Mouse (Mus musculus) adrenal gland, postnatal 10 days (tissue): ENCODE results near the gene Knl1. TPM values are rescaled to one million over a fixed set of nuclear protein-coding genes. Genes with fewer than 3 reads are reported as not detected.
"Not testable (repeated sequence)": the region's sequence is repeated elsewhere in the genome, so short reads cannot be mapped to it uniquely, and the experiment has no call there.

Experiments
- DNase-seq: peaks from one replicate; pipeline ENCODE4 v3.0.0; 2021; ENCODE audit warnings: mixed read lengths
- long read RNA-seq, 2 experiments: library from polyadenylated mRNA; stranded (forward); transcript quantifications; one replicate each; pipeline ENCODE4 v2.0.0; 2021
- total RNA-seq, 2 experiments: library from RNA; stranded (reverse); gene quantifications; 2 replicates each; pipeline ENCODE4 v1.2.3; 2021

Gene Knl1
- 1 to 10 TPM; 7.5 to 9.8 TPM for total RNA-seq
- long read RNA-seq, experiment 1, full-length matches to known transcripts = 2 of 6 reads
- long read RNA-seq, experiment 1, partial matches to known transcripts = 0 of 6 reads
- long read RNA-seq, experiment 1, other reads (novel, unspliced or antisense) = 4 of 6 reads
- long read RNA-seq, experiment 2, partial matches to known transcripts = 1 of 1 reads
- long read RNA-seq, experiment 2, other reads (novel, unspliced or antisense) = 0 of 1 reads

DNA sequence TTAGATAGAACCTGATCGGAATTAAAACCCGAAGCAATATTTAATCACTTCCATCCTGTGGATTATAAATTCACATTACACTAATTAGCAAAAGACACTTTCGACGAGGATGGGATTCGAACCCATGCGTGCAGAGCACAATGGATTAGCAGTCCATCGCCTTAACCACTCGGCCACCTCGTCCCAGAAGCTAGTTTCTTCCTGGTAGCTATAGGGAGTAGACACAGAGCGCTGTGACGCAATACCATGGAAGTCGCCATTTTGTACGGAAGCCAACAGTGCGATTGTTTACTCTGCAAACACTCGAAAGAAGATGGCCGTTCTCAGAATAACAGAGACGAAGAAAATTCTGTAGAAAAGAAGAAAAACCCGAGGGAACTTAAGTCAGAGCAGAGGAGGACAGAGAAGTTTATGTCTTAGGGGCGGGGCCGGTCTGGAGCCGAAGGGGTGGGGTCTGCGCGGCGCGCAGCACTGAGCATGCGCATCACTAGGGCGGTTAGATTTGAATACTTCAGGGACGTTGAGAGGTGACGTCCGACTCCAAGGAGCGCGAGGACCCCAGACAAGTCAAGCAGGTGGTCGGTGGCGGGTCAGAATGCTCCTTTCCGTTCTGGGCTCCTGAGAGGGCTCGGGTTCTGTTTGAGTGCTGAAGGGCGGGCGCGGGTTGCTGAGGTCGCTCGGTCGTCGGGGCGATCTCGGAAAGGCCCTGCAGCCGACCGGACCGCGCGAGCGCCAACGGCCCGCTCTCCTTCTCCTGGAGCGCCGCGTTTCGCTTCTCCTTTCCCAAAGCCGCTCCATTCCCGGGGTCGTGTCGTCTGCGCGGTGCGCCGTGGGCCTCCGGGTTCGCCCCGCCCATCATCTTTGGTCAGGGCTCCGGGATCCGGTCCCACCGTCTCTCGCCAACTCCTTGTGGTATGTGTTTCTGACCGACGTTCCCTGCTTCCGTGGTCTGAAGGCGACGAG is at the start of gene Knl1:
Gene Knl1, plus strand, starts transcription at position 471 of the 963 bp plus-strand sequence.
- DNase-seq = peak; percentile 96

DNA sequence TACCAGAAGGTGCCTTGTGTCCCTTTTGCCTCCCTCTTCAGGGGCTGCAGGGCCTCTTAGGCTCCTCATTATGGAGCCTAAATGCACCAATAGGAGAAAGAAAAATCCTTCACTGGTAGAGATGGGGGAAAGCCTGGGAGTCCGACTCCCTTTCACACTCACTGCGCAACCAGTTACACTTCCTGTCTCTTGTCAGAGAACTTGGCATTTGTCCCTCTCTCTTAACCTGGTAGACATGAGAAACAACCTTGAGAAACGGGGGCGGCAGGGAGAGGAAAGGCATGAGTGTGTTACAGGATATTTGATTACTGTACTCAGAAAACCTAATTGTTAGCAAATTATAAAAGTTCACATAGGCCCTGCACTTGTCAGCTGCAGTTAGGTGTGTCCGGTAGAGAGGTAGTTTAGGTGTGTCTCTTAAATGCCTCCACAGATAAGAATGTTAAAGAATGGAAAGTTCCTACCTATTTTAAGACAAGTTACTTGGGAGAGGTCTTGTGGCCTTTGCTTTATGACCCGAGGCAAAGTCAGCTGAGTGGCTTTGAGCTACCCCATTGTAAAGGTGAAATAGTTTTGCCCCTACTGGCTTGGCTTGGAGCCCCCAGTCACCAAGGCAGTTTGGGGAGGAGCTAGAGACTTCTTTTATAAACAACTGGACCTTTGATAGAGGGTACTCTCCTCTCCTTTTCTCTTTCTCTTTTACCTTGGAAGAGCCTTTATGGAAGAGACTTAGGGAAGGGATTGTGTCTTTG is 48.6 kb upstream of the Knl1 start:
- no peak for DNase-seq

DNA sequence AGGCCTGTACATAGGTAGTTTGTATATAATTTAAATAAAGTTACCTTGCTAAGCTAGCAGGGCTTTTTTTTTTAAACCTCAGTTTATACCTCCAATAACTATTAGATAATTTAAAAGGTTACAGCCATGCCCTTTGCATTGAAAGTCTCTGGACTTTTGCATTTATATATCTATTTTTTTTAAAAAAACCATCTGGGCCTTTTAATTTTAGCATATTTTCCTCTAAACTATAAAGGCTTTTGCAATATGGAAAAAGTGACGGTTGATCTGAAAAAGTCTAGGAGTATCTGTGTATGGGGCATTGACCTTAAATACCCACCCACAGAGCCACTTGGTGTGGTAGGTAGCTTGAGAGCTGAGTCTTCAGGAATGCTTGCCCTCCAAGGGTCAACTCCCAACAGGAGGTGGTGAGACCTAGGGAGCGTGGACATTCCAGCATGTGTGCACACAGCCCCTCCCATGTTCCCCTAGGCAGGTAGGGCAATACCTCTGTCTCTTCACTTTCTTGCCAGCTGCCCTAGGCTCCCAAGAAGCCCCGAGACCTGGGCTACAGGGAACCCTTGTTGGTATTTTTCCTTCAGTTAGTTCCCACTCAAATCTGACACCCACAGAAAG is 47.8 kb upstream of the Knl1 start:
- DNase-seq = no peak

DNA sequence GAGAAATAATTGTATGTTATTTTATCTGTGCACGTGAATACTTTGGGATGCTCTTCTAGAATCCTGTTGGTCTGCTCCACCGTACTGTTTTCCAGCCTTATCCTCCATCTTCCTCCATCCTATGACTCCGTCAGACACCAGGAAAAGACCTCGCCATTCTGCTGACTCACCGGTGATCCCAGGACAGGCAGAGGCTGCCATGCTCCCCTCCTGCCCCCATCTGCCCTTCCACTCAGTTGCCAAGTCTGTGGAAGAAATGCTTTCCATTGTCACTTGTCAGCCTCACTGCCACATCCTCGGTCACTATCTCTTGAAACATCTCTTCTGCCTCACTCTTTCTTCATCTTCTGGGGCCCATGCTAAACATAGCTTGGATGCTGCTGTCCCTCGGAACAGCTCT is 40.0 kb upstream of the Knl1 start:
- DNase-seq = no peak

DNA sequence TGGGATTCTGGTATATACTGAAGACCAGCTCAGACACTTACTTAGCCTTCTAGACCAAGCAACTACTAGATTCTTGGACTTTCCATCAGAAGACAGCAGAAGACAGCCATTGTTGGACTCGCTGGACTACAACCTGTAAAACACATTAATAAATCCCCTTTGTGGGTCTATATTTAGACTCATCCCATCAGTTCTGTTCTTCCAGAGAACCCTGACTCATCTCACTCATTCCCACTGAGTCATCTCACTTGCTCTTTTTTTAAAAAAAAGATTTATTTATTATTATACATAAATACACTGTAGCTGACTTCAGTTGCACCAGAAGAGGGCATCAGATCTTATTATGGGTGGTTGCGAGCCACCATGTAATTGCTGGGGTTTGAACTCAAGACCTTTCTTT is 37.5 kb upstream of the Knl1 start:
- no peak for DNase-seq

DNA sequence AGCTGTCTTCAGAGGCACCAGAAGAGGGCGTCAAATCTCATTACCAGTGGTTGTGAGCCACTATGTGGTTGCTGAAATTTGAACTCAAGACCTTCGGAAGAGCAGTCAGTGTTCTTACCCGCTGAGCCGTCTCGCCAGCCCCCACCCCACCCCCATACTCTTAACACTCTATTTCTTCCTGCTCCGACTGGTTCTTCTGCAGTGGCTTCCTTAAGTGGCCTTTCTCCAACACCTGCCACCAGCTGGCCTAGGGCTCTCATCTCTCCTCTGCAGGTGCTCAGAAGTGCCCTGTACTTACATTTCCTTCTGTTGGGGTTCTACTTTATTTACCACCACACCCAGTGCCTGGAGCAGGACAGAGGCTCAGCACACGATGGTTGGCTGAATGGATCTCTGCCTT is 31.9 kb upstream of the Knl1 start:
- no peak for DNase-seq

DNA sequence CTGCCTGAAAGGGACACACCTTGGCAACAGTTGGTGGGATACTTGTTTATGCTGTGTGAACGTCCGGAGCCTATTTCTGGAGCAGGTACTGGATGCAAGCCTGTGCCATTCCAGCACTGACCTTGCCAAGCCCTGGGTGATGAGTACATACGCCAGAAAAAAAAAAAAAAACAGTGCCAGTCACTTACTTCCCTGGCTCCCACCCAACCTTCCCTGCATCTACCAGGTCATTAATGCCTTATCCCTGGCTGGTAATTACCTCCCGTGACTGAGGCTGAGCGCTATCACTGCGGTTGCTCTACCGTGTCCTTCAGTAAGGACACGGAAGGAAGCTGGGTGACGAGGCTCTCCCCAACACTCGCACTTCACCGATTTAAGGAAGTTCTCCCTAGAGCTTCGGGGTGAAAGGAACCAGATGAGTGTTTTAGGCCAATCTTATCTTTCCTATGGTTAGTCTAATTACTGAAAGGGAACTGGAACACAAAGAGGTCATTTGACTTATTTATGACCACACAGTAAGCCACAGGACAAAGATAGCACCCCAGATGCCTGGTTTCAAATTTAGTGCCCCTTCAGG is 31.2 kb upstream of the Knl1 start:
- DNase-seq = peak; percentile 20

DNA sequence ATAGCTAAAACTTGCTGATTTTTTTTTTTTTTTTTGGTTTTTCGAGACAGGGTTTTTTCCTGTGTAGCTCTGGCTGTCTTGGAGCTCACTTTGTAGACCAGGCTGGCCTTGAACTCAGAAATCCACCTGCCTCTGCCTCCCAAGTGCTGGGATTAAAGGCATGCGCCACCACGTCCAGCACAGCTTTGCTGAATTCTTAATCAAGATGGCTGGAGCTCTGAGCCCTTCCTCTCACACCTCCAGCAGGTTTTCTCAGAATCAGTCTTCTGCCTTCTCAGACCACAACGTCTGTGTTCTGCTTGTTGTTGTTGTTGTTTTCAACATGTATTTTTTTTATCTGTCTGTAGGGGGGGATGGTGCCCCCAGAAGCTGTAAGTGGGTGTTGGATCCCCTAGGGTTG is 30.6 kb upstream of the Knl1 start:
- DNase-seq = not testable (repeated sequence)

DNA sequence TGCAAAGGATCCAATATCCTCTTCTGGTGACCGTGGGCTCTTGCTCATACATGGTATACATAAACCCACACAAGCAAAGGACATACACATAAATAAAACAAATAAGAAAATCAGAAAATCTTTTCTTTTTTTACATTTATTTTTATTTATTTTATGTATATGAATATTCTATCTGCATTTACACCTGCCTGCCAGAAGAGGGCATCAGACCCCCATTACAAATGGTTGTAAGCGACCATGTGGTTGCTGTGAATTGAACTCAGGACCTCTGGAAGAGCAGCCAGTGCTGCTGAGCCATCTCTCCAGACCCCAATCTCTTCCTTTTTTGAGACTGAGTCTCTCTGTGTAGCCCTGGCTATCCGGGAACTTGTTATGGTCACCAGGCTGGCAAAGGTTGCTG is 29.3 kb upstream of the Knl1 start:
- DNase-seq = no peak

DNA sequence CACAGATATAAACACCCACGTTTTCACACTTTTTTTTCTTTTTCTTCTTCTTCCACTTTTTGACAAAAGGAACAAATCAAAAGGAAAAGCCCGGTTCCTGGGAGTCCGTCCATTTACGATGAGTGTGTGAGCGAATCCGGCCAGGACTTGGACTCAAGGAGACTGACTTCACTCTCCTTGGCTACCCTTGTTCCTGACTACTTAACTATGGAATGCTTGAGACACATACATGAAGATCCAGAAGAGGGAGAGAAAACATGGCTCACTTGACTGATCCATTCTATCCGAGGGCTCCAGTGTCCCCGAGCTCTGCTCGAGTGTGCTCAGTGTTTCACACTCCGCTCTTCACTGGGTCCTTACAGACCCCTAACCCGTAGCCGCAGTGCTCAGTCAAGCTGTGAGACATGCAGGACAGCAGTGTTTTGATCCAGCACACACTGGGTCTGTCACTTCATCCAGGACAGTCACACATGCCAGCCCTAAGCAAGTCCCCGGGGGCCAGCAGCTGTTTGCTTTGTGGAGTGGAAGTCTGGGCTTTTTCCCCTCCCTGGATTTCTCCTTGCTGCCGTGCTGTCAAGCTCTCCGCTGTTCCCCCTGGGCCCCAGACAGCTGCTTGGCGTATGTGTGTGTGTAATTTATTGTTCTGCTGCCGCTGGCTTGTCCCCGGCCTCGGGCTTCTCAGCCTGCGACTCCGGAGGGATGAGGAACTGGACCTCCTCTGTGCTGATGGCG is 28.4 kb upstream of the Knl1 start:
- peak; percentile 40 for DNase-seq

DNA sequence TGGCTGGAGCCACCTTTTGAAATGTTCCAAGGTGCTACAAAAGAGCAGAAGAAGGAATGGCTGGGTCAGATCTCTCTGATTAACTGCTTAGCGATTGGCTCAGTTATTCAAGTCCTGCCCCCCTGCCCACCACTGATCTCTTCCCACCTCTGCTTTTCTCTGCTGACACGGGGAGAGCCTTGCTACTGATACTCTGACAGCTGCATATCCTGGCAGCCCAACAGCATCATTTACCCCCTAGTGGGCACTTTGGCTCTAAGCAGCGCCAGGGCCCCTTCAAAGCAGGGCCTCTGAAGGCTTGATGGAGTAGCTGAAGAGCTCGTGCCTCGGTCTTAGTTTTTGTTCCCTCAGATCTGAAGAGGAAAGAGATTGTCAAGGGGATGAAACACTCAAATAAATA is 27.8 kb upstream of the Knl1 start:
- DNase-seq = no peak

DNA sequence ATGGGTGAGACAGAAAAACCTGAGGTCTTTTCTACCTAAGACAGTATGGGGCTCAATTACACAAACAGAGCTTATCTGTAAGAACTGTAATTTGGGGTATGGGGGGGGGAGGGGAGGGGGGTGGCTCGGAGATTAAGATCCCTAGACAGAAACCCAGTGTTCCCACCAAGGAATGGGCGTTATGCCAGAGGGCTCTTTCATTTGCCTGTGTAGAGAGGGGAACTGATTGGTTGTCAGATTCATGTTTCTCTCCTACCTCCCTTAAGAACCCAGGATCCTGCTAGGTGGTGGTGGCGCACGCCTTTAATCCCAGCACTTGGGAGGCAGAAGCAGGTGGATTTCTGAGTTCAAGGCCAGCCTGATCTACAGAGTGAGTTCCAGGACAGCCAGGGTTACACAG is 27.4 kb upstream of the Knl1 start:
- no peak for DNase-seq

DNA sequence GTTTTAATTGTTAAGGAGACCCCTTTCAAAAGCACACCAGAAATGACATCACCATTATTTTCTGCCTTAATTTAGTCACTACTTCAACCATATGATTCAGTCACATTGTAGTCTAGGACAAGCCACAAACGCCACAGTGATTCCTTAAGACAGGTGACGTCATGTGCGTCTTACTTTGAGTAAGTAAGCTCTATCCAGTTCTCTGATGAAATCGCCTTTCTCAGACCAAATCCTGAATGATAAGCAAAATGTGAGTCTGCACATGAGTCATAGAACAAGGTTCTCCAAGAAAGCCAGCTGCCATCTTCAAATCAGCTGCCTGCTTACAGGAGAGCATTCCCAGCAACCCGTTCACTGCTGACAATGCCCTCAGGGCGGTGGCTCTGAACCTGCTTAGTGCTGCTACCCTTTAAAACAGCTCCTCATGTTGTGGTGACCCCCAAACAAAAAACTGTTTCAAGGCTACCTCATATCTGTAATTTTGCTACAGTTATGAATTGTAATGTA is 23.7 kb upstream of the Knl1 start:
- DNase-seq = no peak

DNA sequence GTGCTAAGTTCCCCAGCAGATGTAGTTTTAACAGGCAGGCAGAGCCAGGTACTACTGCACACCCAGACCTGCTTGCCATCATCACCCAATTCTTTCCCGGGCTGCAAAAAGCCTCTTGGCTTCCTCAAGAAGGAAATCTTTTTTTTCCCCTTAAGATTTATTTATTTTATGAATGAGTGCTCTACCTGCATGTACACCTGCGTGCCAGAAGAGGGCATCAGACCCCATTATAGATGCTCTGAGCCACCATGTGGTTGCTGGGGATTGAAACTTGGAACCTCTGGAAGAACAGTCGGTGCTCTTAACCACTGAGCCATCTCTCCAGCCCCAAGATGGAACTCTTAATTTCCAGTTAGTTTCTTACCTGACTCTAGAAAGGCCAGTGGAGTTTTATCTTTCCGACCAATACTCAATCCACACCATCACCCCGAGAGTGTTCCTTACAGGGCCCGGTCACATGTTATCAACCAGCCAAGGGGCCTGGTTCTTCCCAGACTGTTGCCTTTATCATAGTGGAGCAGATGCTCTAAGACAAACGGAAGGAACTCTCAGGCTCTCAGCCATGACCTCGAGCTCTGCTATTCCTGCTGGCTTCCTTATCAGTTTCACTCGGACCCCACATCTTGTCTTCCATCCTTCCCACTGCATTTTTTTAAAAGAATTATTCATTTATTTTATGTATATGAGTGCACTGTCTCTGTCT is 22.2 kb upstream of the Knl1 start:
- DNase-seq = no peak

DNA sequence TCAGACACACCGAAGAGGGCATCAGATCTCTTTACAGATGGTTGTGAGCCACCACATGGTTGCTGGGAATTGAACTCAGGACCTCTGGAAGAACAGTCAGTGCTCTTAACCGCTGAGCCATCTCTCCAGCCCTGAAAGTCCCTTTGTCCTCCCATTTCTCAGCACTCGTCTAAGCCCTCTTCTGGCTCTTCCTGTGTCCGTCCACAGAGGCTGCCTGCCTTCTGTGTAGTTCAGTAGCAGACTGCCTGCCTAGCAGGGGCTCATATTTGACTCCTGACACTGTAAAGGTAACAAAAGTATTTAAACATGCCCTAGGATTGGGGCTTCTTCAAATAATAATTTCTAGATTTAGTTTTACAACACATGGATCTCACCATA is 21.7 kb upstream of the Knl1 start:
- DNase-seq = no peak

DNA sequence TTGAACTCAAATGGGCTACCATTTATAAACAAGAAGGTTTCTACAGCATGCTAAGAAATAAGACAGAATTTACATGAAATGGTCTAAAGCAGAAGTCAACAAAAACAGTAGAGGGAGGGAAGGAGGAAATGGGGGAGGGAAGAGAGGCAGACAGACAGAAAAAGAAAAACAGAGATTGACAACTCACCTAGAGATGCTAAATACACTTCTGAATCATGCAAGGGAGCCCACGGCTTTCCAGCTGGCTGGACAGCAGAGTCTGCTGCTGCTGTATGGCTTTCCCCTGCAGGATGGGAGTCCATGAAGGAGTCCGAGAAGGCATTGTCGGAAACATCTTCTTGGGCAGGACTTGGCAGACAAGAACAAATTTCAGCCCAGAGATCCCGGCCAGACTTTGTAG is 20.0 kb upstream of the Knl1 start:
- DNase-seq = no peak

DNA sequence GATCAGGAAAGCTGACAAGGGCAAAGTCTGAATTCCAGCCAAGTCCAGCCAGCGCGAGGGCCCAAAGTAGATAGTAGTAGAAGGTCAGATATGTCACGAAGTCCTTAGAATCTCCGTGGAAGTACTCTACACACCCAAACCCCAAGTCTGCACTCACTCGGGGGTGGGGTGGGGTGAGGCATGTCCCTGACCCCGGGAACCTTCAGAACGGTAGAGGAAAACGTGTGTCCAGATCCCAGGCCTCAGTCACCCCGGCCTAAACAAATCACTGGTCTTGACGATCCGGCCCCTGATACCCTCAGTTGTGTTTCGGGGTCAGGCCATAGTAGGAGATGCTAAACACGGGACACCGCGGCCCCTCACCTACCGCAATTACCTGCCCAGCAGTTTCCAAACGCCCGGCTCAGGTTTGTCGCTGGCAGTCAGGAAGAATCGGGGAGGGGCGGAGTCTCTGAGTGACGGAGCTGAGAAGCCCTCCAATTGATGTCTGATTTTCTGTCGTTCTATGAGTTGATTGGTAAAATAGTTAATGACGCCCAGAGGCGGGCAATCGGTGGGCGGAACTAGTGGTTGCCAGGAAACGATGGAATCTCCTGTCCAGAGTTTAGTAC is 17.9 kb upstream of the Knl1 start, which contains the start of gene Ccdc32:
Gene Ccdc32, minus strand, starts transcription at position 453 of the 611 bp plus-strand sequence.
- DNase-seq = peak; percentile 93

DNA sequence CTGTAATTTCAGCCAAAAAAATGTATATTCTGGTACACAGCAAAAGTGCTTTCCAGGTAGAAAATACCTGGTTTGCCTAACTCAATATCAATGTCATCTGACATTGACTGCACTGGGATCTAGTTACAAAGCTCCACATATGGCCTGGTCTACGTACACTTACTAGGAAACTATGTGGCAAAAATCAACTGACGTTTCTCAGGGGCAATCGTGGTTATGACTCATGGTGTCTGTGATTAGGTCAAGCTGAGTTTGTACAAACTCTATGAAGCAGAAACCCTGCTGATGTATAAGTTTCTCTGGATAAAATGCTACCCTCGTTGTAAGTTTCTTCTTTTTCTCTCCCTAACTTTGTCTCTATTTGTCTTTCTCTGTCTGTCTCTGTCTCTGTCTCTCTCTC is 14.7 kb upstream of the Knl1 start:
- no peak for DNase-seq

DNA sequence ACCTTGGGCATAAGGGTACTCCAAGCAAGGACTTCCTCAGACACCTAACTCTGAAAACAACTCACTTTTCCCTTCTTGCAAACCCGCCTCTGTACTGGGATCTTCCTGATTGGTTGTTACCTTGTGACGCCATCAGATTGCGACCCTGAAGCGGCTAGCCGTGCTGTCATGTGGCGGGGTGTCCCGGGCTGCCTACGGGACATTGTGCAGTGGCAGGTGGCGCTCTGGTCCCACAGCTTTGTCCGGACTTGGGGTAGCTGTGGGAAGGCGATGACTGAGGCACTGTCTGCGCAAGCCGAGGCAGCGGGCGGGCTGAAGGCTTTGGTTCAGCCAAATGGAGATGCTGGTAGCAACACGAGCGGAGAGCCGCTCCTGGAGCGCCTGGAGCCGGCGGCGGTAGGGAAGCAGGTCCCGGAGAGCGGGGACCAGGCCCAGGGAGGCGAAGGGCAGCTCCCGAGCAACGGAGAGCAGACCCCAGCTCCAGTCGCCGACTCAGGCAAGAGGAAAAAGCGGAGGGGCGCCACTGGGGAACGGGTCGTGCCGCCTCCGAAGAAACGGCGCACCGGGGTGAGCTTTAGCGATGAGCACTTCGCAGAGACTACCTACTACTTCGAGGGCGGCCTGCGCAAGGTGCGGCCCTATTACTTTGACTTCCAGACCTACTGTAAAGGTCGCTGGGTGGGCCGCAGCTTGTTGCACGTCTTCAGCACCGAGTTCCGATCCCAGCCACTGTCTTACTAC is 12.1 kb upstream of the Knl1 start, which contains the start of gene Rpusd2:
Gene Rpusd2, plus strand, starts transcription at position 135 of the 741 bp plus-strand sequence.
- DNase-seq = peak; percentile 96
